Mouse (Mus musculus) G1E-ER4 (cell line): ENCODE data around the gene Rasgrp2. TPM values are rescaled to one million over a fixed set of nuclear protein-coding genes. Genes with fewer than 3 reads are reported as not detected.

ENCODE experiments used
- GATA1 ChIP-seq: IDR thresholded peaks from one replicate; pipeline ENCODE4 v1.8.0; 2012; ENCODE audit warnings: low read length, inconsistent platforms
- polyA plus RNA-seq: library from polyadenylated mRNA; stranded (reverse); fragments of >175 nt; gene quantifications from 2 replicates; pipeline ENCODE4 v1.2.3, GENCODE M21; 2012

The Rasgrp2 gene
- polyA plus RNA-seq, result 21.2 and 28.0 TPM in 2 replicates

DNA sequence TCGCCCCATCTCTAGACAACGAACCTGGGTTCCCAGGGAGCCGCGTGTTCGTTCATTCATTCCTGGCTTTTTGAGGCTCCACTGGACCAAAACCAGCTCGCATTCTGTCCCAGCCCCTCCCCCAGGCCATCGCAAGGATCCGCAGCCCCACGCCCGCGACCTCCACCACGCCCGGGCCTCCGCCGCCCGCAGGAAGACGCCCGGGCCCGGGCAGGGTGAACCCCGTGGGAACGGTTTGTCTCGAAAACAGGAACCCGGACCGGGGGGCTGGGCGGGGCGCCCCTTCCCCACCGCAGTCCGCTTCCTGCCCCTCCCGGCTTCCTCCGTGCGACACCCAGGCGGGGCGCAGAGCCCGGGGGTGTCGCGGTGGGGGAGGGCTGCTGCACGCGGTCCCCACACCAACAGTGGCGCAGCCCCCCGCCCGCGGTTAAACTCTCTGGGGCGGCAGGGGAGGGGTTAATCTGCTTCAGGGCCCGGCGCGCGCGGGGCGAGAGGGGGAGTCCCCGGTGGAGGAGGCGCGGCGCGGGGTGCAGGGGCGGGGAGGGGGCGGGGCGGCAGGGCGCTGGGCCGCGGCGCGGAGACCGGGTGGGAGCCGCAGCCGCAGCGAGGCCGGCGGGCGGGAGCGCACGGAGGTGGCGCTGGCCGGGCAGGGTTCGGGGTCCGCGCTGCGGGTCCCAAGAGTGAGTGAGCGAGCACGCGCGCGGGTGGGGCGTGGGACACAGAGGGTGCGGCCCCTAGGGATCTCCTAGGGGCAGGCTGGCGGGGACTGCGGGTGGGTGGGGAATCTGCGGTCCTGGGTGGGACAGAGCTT lies at the start of gene Rasgrp2:
Rasgrp2 (plus strand) TSS at position 56 of the 811 bp plus-strand sequence.
- TF ChIP-seq GATA1, result no peak

DNA sequence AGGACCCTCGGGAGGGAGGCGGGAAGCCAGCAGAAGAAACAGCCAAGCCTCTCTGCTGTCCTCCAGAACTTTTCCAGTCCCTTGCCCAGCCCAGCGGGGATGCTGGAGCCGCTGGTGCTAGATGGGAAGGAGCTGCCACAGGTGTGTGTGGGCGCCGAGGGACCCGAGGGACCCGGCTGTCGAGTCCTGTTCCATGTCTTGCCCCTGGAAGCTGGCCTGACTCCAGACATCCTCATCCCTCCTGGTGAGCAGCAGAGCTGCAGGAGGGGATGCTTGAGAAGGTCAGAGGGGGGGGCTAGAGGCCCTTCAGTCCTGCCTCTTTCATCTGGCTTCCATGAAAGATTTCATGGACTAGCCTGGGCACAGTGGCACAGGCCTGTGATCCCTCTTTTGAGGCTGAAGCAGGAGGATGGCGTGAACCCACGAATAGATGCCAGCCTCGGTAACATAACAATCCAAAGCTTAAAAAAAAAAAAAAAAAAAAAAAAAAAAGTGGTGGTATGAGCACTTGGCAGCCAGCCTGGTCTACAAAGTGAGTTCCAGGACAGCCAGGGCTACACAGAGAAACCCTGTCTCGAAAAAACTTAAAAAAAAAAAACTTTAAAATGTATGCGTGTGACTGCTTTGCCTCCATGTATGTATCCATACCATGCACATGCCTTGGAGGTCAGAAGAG lies 47.6 kb upstream of the Rasgrp2 start:
- TF ChIP-seq GATA1, result no peak

GRCm38 (mm10) chr19:6352107-6352505 lies 47.0 kb upstream of the Rasgrp2 start:
- no peak for TF ChIP-seq GATA1

- TF ChIP-seq GATA1, result no peak
Observed at GRCm38 (mm10) chr19:6354030-6354429, 45.1 kb upstream of the Rasgrp2 start.

DNA sequence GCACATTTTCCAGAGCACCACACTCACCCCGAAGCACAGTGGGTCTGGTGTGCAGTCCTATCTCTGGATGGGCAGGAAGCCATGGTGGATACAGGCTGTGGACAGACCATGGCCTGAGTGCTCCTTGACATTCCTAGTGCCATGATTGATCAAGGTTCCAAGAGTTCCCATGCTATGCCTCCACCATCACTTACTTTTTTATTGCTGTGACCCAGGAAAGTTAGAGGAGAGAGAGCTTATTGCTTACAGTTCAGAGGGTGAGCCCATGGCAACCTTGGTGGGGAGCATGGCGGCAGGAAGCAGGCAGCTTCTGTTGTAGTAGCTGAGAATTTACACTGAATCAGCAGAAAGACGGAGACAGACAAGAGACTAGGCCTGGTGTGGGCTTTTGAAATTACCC lies 37.8 kb upstream of the Rasgrp2 start:
- no peak for TF ChIP-seq GATA1

GRCm38 (mm10) chr19:6363091-6363410 lies 36.1 kb upstream of the Rasgrp2 start:
- TF ChIP-seq GATA1, result no peak

- no peak for TF ChIP-seq GATA1
Observed at GRCm38 (mm10) chr19:6363411-6364240, 35.5 kb upstream of the Rasgrp2 start, which contains the start of gene Sf1. TSS of gene Sf1 (plus strand) at chr19:6363690.

DNA sequence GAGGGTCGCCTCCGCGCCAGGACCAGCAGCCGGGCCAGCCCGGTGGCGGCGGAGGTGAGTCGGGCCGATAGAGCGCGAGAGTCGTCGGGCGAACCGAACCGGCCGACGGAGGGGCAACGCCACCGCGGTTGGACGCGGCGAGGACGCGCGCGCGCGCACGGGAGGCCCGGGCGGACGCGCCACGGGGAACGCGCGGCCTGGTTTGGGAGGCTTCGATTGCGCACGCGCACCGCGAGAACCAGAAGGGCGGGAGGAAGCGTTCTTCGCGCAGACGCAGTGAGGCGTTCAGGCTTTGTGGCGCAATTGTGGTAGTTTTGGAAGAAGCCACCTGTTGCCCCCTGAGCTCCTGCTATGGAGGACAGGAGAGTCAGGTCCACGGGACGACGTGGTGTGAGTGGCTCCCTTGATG lies 34.8 kb upstream of the Rasgrp2 start:
- no peak for TF ChIP-seq GATA1

DNA sequence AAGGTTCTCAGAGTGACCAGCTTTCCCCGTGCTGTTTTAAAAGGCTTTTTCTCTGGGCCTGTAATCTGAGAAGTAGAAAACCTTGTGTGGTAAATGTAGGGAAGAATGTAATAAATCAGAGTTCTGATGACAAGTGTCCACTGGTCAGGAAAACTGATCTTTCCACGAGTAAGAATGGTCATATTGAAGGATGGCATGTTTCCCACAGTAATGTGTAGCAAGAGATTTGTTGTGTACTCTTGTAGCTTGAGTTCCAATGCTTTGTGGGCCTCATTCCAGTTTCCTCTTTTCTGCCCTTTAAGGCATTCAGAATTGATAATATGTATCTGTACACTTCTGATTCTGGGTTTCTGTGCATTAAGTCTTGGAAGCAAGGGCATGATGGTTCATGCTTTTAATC lies 34.3 kb upstream of the Rasgrp2 start:
- no peak for TF ChIP-seq GATA1

GRCm38 (mm10) chr19:6370175-6370574 lies 29.0 kb upstream of the Rasgrp2 start:
- TF ChIP-seq GATA1, result no peak

DNA sequence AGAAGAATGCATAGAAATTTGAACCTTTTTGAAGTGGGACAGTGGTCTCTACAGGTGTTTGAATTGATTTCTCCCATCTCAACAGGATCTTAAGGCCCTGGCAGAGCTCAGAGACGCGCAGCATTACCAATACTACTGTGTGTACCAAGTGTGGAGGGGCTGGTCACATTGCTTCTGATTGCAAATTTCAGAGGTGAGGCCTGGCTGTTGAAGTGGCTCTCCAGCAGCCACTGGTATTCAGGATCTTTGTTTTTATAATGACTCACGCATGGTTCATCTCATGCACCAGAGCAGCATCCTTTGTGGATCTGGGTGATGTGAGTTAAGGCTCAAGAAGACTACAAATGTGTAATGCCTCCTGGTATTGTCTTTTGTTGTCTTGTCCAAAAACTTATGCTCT lies 26.7 kb upstream of the Rasgrp2 start:
- TF ChIP-seq GATA1, result no peak

GRCm38 (mm10) chr19:6373539-6374400 lies 25.4 kb upstream of the Rasgrp2 start:
- TF ChIP-seq GATA1, result no peak

DNA sequence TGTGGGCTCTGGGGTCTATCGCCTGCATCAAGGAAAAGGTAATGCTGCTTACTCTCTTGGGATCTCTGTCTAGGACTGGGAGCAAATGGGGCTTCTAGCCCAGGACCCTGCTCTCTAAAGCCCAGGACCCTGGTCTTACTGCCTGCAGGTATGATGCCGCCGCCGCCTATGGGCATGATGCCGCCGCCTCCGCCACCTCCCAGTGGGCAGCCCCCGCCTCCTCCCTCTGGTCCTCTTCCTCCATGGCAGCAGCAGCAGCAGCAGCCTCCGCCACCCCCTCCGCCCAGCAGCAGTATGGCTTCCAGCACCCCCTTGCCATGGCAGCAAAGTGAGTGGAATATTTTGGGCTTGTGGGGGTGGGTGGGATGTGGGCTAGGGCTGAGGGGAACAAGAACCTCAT lies 24.6 kb upstream of the Rasgrp2 start:
- TF ChIP-seq GATA1, result no peak

DNA sequence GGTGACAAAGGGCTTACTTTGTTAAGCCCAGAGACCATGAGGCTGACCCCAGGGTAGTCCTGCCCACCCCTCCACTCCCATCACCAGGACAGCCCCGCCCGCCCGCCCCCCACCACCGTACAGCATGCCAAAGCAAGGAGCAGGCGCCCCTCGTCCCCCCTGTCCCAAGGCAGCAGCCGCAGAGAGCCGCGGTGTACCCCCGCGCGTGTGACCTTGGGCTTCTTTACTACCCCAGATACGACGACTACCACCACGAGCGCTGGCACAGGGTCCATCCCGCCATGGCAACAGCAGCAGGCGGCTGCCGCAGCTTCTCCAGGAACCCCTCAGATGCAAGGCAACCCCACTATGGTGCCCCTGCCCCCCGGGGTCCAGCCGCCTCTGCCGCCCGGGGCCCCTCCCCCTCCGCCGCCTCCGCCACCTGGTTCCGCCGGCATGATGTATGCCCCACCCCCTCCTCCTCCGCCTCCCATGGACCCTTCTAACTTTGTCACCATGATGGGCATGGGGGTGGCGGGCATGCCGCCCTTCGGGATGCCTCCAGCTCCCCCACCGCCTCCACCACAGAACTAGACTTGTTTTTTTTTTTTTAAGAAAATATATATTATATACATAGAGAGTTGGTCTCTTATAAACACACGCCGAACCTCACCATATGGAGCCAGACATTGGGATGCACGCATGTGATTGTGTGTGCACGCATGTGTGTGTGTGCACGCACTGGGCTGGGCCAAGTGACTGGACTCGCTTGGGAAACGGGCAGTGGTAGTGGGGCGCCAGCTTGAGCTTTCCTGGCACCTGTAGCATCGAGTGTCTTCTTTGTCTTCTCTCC lies 23.5 kb upstream of the Rasgrp2 start:
- TF ChIP-seq GATA1, result no peak

GRCm38 (mm10) chr19:6376255-6376564 lies 22.9 kb upstream of the Rasgrp2 start:
- no peak for TF ChIP-seq GATA1
